Mouse (Mus musculus): Measurements from ENCODE around the gene Baat. TPM values are rescaled to one million over a fixed set of nuclear protein-coding genes. Genes with fewer than 3 reads are reported as not detected.

Baat gene
- total RNA-seq, 2 experiments from 2014 or later = 0.16 TPM; not detected in 1

Other genes starting within 250 kb of the Baat start
- gene Acnat2, start 98.4 kb downstream of the Baat start, total RNA-seq (2021) = not detected
- under 1 TPM in 1 of 2 experiments, not detected in 1; 0.37 TPM for gene Acnat1, start 32.6 kb downstream of the Baat start, total RNA-seq (2021)
- gene Mrpl50, start 14.5 kb upstream of the Baat start, total RNA-seq (2021) = 10 to 100 TPM; 28.3 to 31.2 TPM
- gene Zfp189, start 14.6 kb upstream of the Baat start, total RNA-seq (2021) = 10 to 100 TPM; 10.3 to 10.5 TPM
- 1 to 10 TPM in 1 of 2 experiments, under 1 TPM in 1; 0.96 to 1.3 TPM for gene Aldob, start 43.0 kb upstream of the Baat start, total RNA-seq (2021)
- gene Tmem246, start 91.3 kb upstream of the Baat start, total RNA-seq (2021) = 10 to 100 TPM; 63.8 to 66.7 TPM
- gene Rnf20, start 125.4 kb upstream of the Baat start, total RNA-seq (2021) = 10 to 100 TPM; 70.5 to 71.8 TPM
- gene Ppp3r2, start 175.5 kb upstream of the Baat start, total RNA-seq (2021) = under 1 TPM; 0.66 to 0.71 TPM

Data from left cerebral cortex, postnatal 25 days (tissue).